Mouse (Mus musculus): ENCODE data around the gene Eps8l2.
A peak's percentile ranks its signal among the peaks of the same experiment; 100 is the strongest.

Gene Eps8l2

DNA sequence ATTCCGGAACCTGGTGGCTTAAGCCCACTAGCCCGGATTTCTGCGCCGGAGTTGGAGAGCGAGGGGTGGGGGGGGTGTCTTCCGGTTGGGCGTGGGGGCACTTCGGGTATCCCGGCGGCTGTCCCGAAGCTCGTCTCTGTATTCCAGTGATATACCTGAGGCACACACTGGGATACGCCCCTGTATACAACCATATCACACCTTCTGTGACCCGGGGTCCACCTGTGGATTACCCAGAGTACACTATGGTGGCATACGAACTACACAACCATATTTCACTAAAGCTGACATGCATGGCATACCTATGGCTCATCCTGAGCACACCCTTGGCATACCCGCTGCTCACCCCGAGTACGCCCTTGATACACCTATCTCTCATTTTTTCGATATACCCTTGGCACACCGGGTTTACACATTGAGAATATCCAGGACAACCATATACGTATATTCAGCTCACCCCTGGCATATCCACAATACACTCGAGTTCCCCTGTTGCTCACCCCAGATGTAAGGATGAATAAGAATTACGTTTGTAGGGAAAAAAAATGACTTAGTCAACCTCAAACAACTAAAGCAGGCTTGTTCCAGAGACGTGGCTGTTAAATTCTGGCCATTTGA is 10.2 kb upstream of the Eps8l2 start:
- no peak for DNase-seq (ENCODE audit: low spot score in 2 of 2)

DNA sequence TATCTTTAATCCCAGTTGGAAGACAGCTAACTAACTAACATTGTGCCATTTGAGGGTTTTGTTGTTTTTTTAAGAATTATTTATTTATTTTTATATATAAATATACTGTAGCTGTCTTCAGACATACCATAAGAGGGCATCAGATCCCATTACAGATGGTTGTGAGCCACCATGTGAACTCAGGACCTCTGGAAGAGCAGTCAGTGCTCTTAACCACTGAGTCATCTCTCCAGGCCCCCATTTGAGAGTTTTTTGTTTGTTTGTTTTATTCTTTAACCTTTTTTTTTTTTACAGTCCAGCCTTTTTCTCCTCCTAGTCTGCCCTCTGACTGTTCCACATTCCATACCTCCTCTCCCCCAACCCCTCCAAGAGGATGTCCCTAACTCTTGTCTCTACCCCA is 8.0 kb upstream of the Eps8l2 start:
- no peak for DNase-seq (ENCODE audit: low spot score in 2 of 2)

DNA sequence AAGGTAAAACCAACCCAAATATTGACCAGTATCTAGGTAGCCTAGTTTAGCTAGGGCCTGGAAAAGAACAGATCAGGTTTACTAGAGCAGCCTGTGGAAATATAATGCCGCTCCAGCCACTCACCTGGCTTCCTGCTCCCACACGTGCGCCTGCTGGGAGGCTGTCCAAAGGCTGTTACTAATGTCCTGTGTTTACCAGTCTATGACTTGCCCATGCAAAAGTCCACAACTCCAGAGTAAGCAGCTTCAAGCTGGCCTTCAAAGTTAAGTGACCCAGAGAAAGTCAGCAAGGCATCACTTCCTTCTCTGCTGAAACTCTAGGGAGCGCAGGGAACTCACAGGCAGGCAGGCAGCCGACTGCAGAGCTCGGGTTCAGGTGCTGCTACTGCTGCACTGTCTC is 6.7 kb upstream of the Eps8l2 start:
- DNase-seq (ENCODE audit: low spot score in 2 of 2): peak; percentile 22 to 47

GRCm38 (mm10) chr7:141335044-141335579 is 3.6 kb upstream of the Eps8l2 start:
- no peak for DNase-seq (ENCODE audit: low spot score in 2 of 2)

DNA sequence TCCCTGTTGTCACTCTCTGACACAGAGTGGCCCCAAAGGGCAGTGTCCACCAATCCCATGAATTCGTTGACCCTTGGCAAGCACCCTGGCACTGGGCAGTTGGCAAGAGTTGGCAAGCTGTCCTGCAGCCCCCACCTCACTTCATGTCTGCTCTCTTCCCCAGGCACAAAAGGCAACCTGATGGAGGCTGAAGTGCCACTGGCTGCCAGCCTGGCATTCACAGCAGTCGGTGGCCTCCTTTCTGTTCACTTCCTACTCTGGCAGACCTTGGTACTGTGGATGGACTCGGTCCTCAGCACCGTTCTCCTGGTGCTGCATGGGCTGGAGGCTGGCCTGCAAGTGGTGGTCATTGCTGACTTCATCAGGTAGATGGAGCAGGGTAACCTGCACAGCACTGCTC is 3.0 kb upstream of the Eps8l2 start:
- DNase-seq (ENCODE audit: low spot score in 2 of 2): no peak

GRCm38 (mm10) chr7:141336296-141336695 is 2.4 kb upstream of the Eps8l2 start:
- no peak for DNase-seq (ENCODE audit: low spot score in 2 of 2)

DNA sequence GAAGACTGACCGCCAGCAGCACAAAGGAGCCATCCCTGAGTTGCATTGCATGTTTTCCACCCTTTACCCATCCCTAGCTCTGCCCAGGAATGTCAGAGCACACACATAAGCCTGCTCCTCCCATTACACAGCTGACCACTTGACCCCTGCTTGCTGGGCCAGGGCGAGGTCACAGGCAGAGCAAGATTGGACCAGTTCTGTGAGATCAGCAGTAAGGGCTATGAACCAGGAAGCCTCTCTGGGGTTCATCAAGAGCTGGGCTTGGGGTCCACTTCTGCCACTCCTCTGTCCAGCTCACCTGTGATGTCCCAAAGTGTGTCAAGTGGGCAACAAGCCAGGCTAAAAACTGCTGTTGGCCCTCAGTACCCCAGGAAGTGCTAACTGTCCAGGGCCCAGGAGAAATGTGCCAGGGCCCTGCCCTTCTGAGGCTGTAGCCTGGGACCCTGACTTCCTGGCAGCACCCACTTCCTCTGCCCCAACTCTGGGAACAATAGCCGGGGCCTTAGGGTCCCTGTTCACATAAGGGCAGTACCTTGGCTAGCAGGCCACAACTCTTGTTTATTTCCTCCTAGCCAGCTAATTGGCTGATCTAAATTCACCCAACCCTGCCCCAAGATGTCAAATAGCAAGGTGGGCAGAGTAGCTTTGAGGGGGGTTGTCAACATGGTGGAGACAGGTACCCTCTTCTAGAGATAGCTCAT is 814 bp upstream of the Eps8l2 start:
- no peak for DNase-seq (ENCODE audit: low spot score in 2 of 2)

GRCm38 (mm10) chr7:141339215-141339920 is 688 bp downstream of the Eps8l2 start:
- DNase-seq (ENCODE audit: low spot score in 2 of 2): peak in 1 of 2 experiments; percentile 48

DNA sequence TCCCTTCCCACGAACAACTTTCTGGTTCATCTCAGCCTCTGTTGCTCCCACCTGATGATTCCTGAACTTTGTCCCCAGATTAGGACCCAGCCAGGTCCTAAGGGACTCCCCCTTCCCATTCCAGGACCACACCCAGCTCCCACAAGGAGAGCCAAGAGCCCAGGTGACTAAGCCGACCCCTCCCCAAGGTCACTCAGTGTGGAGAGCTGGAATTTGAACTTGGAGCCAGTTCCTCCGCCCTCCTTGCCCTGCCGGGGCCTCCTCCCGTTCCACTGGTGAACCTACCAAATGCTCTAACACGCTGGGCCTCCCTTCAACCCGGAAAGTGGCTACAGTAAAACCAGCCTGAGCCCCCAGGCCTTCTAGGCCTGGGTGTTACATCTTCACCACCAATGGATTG is 1.3 kb downstream of the Eps8l2 start:
- no peak for DNase-seq (ENCODE audit: low spot score in 2 of 2)

GRCm38 (mm10) chr7:141340476-141340875 is 1.8 kb downstream of the Eps8l2 start:
- peak in 1 of 2 experiments; percentile 42 for DNase-seq (ENCODE audit: low spot score in 2 of 2)

DNA sequence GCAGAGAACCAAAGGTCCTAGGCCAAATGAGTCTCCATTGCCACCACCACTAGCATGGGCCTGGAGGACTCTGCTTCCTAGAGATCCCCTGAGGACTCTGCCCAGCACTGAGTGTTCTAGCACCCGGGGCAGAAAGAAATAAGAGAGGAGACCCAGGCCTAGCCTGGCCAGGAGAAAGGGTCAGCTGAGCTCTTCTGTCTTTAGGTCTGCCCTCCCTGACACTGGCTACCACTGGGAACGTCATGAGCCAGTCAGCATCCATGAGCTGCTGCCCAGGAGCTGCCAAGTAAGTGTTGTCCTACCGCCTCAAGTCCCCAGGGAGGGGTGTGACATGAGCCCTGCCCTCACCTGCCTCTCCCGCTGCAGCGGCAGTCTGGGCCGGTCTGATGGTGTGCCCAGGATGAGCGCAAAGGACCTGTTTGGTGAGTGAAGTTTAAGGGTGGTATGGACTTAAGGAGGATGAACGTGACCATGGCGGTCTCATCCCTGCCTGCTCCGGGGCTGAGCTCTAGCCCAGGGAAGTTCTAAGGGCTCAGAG is 3.1 kb downstream of the Eps8l2 start:
- no peak for DNase-seq (ENCODE audit: low spot score in 2 of 2)

- no peak for DNase-seq (ENCODE audit: low spot score in 2 of 2)
Measured at GRCm38 (mm10) chr7:141343230-141343629, 4.5 kb downstream of the Eps8l2 start.

DNA sequence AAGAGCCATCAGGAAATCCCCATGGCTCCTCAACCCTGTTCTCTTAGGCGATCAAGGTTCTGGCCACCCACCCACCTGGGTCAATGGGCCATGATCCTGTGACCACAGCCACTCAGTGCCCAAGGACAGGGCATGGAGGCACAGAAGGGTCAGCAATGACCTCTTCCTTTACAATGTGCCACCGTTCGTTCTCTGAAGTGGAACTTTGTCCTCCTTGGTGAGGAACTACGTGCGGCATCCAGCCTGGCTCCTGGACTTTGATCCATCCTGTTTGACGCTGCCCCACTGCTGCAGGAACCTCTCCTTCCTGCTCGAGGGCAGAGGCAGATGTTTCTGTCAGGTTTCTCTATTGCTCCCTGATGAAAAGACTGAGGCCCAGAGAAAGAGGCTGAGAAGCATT is 5.0 kb downstream of the Eps8l2 start:
- no peak for DNase-seq (ENCODE audit: low spot score in 2 of 2)

DNA sequence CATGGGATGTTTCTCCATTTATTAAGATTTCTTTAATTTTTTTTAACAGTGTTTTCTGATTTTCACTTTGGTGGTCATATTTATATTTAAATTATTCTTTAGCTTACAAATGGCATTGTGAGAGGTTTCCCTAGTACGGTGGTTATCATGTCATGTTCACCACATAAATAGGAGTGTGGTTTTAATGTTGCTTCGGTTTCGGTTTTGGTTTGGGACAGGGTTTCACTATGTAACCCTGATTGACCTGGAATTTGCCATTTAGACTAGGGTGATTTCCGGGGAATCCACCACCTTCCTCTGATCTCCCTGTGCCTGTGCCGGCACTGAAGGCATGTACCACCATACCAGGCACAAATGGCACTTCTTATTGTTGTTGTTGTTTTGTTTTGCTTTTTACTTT is 6.1 kb downstream of the Eps8l2 start:
- DNase-seq (ENCODE audit: low spot score in 2 of 2): no peak

DNA sequence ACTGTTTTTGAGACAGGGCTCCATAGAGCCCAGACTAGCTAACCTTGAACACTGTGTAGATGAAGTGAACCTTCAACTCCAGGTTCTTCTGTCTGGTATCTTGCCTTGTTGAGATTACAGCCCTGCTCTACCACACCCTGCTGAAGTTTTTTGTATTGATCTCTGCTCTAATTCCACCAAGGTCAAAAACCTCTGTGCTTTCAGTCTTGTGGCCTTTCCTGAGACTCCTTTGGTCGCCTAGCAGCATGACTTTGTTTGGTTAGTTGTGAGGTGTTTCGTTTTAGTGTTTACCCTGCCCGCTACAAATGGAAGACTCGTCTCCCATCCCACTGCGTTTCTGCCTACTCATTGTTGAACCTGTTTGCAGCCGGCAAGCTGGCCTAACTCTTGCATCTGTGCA is 12.4 kb downstream of the Eps8l2 start:
- DNase-seq (ENCODE audit: low spot score in 2 of 2): peak in 1 of 2 experiments; percentile 43

DNA sequence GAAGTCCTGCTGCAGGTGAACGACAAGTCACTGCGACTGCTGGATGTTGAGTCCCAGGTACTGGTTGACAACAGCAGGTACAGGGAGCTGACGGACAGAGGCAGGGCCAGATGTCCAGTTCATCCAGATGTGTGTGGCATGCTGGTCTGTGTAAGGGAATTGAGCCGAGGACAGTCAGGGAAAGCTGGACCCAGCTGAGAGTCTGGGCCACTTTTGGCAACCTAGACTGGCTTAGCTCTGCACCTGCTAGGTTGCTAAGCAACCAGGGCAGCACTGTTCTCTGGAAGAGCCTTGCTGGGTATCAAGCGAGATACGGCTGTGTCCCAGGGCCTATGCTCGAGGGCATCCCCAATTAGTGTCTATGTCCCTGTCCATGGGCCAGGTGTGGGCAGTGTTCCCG is 16.4 kb downstream of the Eps8l2 start:
- no peak for DNase-seq (ENCODE audit: low spot score in 2 of 2)

DNA sequence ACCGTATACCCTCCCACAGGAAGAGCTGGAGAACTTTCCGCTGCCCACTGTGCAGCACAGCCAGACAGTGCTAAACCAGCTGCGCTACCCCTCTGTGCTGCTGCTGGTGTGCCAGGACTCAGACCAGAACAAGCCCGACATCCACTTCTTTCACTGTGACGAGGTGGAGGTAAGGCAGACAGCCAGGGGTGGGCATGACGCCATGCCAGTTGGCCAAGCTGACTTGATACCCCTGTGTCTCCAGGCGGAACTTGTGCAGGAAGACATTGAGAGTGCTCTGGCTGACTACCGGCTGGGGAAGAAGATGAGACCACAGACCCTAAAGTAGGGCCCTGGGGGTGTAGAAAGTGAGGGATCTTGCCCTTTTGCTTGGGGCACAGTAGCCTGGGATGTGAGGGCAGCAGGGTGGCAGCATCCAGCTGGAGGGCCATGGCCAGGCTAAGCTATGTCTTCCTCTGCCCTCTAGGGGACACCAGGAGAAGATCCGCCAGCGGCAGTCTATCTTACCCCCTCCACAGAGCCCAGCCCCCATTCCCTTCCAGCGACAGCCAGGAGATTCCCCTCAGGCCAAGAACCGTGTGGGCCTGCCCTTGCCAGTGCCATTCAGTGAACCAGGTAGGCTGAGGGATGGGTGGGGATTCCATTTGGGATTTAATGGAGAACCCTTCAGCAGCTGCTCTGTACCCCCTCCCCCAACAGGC is 17.1 kb downstream of the Eps8l2 start:
- no peak for DNase-seq (ENCODE audit: low spot score in 2 of 2)

GRCm38 (mm10) chr7:141356971-141357370 is 18.3 kb downstream of the Eps8l2 start:
- no peak for DNase-seq (ENCODE audit: low spot score in 2 of 2)

DNA sequence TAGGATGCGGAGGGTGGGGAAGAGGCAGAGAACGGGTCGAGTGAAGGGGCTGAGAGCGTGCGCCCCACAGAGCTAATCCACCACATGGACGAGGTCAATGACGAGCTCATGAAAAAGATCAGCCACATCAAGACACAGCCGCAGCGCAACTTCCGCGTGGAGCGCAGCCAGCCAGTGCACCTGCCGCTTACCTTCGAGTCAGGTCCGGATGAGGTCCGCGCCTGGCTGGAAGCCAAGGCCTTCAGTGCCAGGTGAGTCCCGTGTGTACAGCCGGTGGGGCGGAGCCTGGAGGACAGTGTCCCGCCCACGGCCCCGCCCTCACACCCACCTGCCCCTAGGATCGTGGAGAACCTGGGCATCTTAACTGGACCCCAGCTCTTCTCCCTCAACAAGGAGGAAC is 22.8 kb downstream of the Eps8l2 start:
- DNase-seq (ENCODE audit: low spot score in 2 of 2): no peak

DNA sequence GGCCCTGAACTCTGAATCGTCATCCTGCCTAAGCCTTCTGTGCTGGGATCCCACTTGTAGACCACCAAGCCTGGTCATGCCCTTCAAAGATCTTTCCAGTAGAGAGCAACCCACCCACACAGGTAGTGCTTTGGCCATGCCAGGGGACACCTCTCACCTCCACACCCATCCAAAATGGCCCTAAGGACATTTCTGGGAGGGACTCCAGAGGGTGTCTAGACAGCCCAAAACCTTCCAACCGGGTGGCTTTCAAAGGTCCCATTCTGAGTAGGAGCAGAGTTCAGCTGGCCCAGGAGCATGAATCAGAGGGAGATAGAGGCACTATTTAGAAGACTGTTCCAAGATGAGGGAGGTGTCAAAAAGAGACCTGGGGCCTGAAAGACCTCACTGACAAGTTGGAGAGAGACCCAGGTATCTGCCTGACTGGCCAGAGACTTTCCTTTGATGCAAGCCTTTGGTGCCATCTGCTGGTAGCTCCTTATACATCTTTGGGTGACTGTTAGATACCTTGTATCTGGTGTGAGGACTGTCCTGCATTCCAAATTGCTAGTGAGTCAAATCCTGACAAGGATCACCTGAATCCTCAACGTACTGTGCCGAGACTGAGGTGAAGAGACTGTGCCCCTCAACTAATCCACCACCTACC is 24.5 kb downstream of the Eps8l2 start:
- no peak for DNase-seq (ENCODE audit: low spot score in 2 of 2)

DNA sequence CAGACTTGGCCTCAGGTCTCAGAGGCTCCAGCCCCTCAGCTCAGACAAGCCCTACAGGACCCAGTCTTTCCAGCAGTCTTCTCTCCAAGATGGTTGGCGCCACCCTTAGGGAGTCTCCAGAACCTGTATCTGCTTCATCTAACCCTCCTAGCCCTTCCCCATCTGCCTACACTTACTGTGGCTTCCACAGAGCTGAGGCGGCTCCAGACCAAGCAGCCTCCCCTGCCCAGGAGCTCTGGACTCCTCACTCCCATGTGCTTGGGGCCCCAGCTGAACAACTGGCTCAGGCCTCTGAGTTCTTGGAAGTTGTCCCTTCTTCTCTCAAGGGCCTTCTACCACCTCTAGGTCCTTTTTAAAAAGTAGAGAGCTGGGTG is 25.1 kb downstream of the Eps8l2 start:
- DNase-seq (ENCODE audit: low spot score in 2 of 2): no peak

Measured in urinary bladder, adult 18-20 months (tissue).